Mouse (Mus musculus): Measurements from ENCODE around the gene Srcap. TPM values are rescaled to one million over a fixed set of nuclear protein-coding genes. Genes with fewer than 3 reads are reported as not detected.
A peak's percentile ranks its signal among the peaks of the same experiment; 100 is the strongest.

Gene Srcap
- total and polyA plus RNA-seq, 3 experiments: 14.8 to 107 (median 48.5) TPM

GRCm38 (mm10) chr7:127476855-127477254 is 34.9 kb upstream of the Srcap start:
- Histone ChIP-seq H3K4me1 (ENCODE audit: insufficient read depth, low read depth, low read length) (peaks cover 66% of the 10 kb centered on the region), H3K36me3 (replicated peaks) (peaks cover 74% of the 10 kb centered on the region)
- ATAC-seq (ENCODE audit: extremely low read depth, insufficient number of reproducible peaks, low FRiP score, poor library complexity, severe bottlenecking): no peak

GRCm38 (mm10) chr7:127477687-127478634 is 33.8 kb upstream of the Srcap start:
- Histone ChIP-seq H3K27me3 (ENCODE audit: insufficient read depth, low read length) (no peaks in the 10 kb centered on the region), H3K4me1 (ENCODE audit: insufficient read depth, low read depth, low read length) (peaks cover 66% of the 10 kb centered on the region), H3K4me3 (ENCODE audit: low read depth, low read length) (peak overlapping the region; percentile 94), H3K36me3 (replicated peaks) (peaks cover 79% of the 10 kb centered on the region), H3K9me3 (replicated peaks) (no peaks in the 10 kb centered on the region)
- DNase-seq (ENCODE audit: low spot score) (peak; percentile 91), ATAC-seq (ENCODE audit: extremely low read depth, insufficient number of reproducible peaks, low FRiP score, poor library complexity, severe bottlenecking) (peak; percentile 89)
- no peak for TF ChIP-seq GATA2 (IDR thresholded peaks at IDR 0.05; ENCODE audit: borderline replicate concordance, low read depth, low read length)
- TF ChIP-seq GATA1 (IDR thresholded peaks at IDR 0.05; ENCODE audit: borderline replicate concordance, low read length): no peak
- no peak for TF ChIP-seq TAL1 (conservative IDR thresholded peaks at IDR 0.05; ENCODE audit: low read depth, low read length)
- no peak for TF ChIP-seq CTCF (IDR thresholded peaks at IDR 0.05; ENCODE audit: low read depth, low read length)
- peak; percentile 22; the same call in 1 of the 2 replicates for TF ChIP-seq POLR2AphosphoS5 (IDR thresholded peaks at IDR 0.05; ENCODE audit: insufficient replicate concordance, low read depth, low read length)

More at GRCm38 (mm10) chr7:127476855-127477254, 34.9 kb upstream of the Srcap start:
- H3K4me3 ChIP-seq (ENCODE audit: low read depth, low read length): peak overlapping the region; percentile 94
- no peaks in the 10 kb centered on the region for H3K9me3 ChIP-seq (replicated peaks)
- DNase-seq (ENCODE audit: low spot score): no peak
- TF ChIP-seq POLR2AphosphoS5 (IDR thresholded peaks at IDR 0.05; ENCODE audit: insufficient replicate concordance, low read depth, low read length) (no peak), GATA2 (IDR thresholded peaks at IDR 0.05; ENCODE audit: borderline replicate concordance, low read depth, low read length) (no peak), CTCF (IDR thresholded peaks at IDR 0.05; ENCODE audit: low read depth, low read length) (no peak), TAL1 (conservative IDR thresholded peaks at IDR 0.05; ENCODE audit: low read depth, low read length) (no peak), GATA1 (IDR thresholded peaks at IDR 0.05; ENCODE audit: borderline replicate concordance, low read length) (no peak)
- no peaks in the 10 kb centered on the region for H3K27me3 ChIP-seq (ENCODE audit: insufficient read depth, low read length)

GRCm38 (mm10) chr7:127478635-127479317 is 33.0 kb upstream of the Srcap start, which contains the start of gene Fbrs:
Gene Fbrs (plus strand): TSS chr7:127479199.
- Histone ChIP-seq H3K27me3 (ENCODE audit: insufficient read depth, low read length) (no peaks in the 10 kb centered on the region), H3K36me3 (replicated peaks) (peaks cover 79% of the 10 kb centered on the region), H3K9me3 (replicated peaks) (no peaks in the 10 kb centered on the region), H3K4me3 (ENCODE audit: low read depth, low read length) (peak within 1 kb of the TSS; percentile 94), H3K4me1 (ENCODE audit: insufficient read depth, low read depth, low read length) (peaks cover 67% of the 10 kb centered on the region)
- no peak for ATAC-seq (ENCODE audit: extremely low read depth, insufficient number of reproducible peaks, low FRiP score, poor library complexity, severe bottlenecking)
- DNase-seq (ENCODE audit: low spot score): peak; percentile 70
- TF ChIP-seq GATA1 (IDR thresholded peaks at IDR 0.05; ENCODE audit: borderline replicate concordance, low read length): no peak
- no peak for TF ChIP-seq POLR2AphosphoS5 (IDR thresholded peaks at IDR 0.05; ENCODE audit: insufficient replicate concordance, low read depth, low read length)
- no peak for TF ChIP-seq GATA2 (IDR thresholded peaks at IDR 0.05; ENCODE audit: borderline replicate concordance, low read depth, low read length)
- no peak for TF ChIP-seq CTCF (IDR thresholded peaks at IDR 0.05; ENCODE audit: low read depth, low read length)
- no peak for TF ChIP-seq TAL1 (conservative IDR thresholded peaks at IDR 0.05; ENCODE audit: low read depth, low read length)

GRCm38 (mm10) chr7:127479318-127480225 is 32.2 kb upstream of the Srcap start:
- Histone ChIP-seq H3K4me1 (ENCODE audit: insufficient read depth, low read depth, low read length) (peaks cover 67% of the 10 kb centered on the region), H3K9me3 (replicated peaks) (no peaks in the 10 kb centered on the region), H3K36me3 (replicated peaks) (peaks cover 79% of the 10 kb centered on the region), H3K27me3 (ENCODE audit: insufficient read depth, low read length) (no peaks in the 10 kb centered on the region), H3K4me3 (ENCODE audit: low read depth, low read length) (peak overlapping the region; percentile 94)
- DNase-seq (ENCODE audit: low spot score) (peak; percentile 33), ATAC-seq (ENCODE audit: extremely low read depth, insufficient number of reproducible peaks, low FRiP score, poor library complexity, severe bottlenecking) (no peak)
- TF ChIP-seq POLR2AphosphoS5 (IDR thresholded peaks at IDR 0.05; ENCODE audit: insufficient replicate concordance, low read depth, low read length) (no peak), GATA2 (IDR thresholded peaks at IDR 0.05; ENCODE audit: borderline replicate concordance, low read depth, low read length) (no peak), GATA1 (IDR thresholded peaks at IDR 0.05; ENCODE audit: borderline replicate concordance, low read length) (no peak), TAL1 (conservative IDR thresholded peaks at IDR 0.05; ENCODE audit: low read depth, low read length) (no peak), CTCF (IDR thresholded peaks at IDR 0.05; ENCODE audit: low read depth, low read length) (no peak)

- Histone ChIP-seq H3K4me1 (ENCODE audit: insufficient read depth, low read depth, low read length) (peaks cover 69% of the 10 kb centered on the region), H3K9me3 (replicated peaks) (no peaks in the 10 kb centered on the region), H3K4me3 (ENCODE audit: low read depth, low read length) (peak overlapping the region; percentile 94), H3K36me3 (replicated peaks) (peaks cover 79% of the 10 kb centered on the region), H3K27me3 (ENCODE audit: insufficient read depth, low read length) (no peaks in the 10 kb centered on the region)
- DNase-seq (ENCODE audit: low spot score) (peak; percentile 54), ATAC-seq (ENCODE audit: extremely low read depth, insufficient number of reproducible peaks, low FRiP score, poor library complexity, severe bottlenecking) (no peak)
- TF ChIP-seq TAL1 (conservative IDR thresholded peaks at IDR 0.05; ENCODE audit: low read depth, low read length): no peak
- no peak for TF ChIP-seq GATA1 (IDR thresholded peaks at IDR 0.05; ENCODE audit: borderline replicate concordance, low read length)
- no peak for TF ChIP-seq POLR2AphosphoS5 (IDR thresholded peaks at IDR 0.05; ENCODE audit: insufficient replicate concordance, low read depth, low read length)
- no peak for TF ChIP-seq GATA2 (IDR thresholded peaks at IDR 0.05; ENCODE audit: borderline replicate concordance, low read depth, low read length)
- TF ChIP-seq CTCF (IDR thresholded peaks at IDR 0.05; ENCODE audit: low read depth, low read length): no peak
Measured at GRCm38 (mm10) chr7:127480321-127480720, 31.5 kb upstream of the Srcap start.
